ENCODE assay signal across 8 mouse cellular contexts in genomic region chr5:136962501-136962900, GRCm38 (mm10). TPM values are rescaled to one million over a fixed set of nuclear protein-coding genes. Genes with fewer than 3 reads are reported as not detected.
A peak's percentile ranks its signal among the peaks of the same experiment; 100 is the strongest.
DNase-seq lines count a peak whose midpoint lies in the region; ATAC-seq and TF ChIP-seq lines count a peak whose summit lies in the region.

No protein-coding gene starts in this region.

- H3K9ac ChIP-seq in kidney, embryonic 14.5 days (ENCODE audit: low read depth, low read length): peak overlapping the region; percentile 78

- H3K4me2 ChIP-seq in kidney, embryonic 14.5 days (replicated peaks; ENCODE audit: low read depth, low read length): peak overlapping the region; percentile 77

- H3K27me3 ChIP-seq in heart, embryonic 10.5 days (ENCODE audit: insufficient read depth, poor library complexity, severe bottlenecking): no peaks in the 10 kb centered on the region
- H3K27me3 ChIP-seq in kidney, embryonic 14.5 days (ENCODE audit: control insufficient read depth, insufficient read depth, low read length): no peaks in the 10 kb centered on the region

- TF ChIP-seq CTCF in bone marrow macrophage, adult 2 months (IDR thresholded peaks at IDR 0.05; ENCODE audit: low read depth, low read length): peak; percentile 81
- TF ChIP-seq CTCF in embryonic fibroblast, embryonic 13.5 days (IDR thresholded peaks at IDR 0.05; ENCODE audit: borderline replicate concordance, insufficient read depth, low read length): peak; percentile 79; the same call in 1 of the 2 replicates

- ATAC-seq in kidney, embryonic 14.5 days (ENCODE audit: low FRiP score, low TSS enrichment): peak; percentile 68
- peak; percentile 77 for ATAC-seq in monocyte, adult 5-6 weeks (replicated peaks; ENCODE audit: insufficient number of reproducible peaks, low FRiP score, low TSS enrichment, poor library complexity, severe bottlenecking)

- peak overlapping the region; percentile 88 for H3K27ac ChIP-seq in bone marrow macrophage, adult 2 months (ENCODE audit: insufficient read depth, low read depth, low read length)
- peak overlapping the region; percentile 43 for H3K27ac ChIP-seq in embryonic fibroblast, embryonic 13.5 days (ENCODE audit: insufficient read depth, low read length)
- peak overlapping the region; percentile 93 for H3K27ac ChIP-seq in heart, embryonic 10.5 days
- H3K27ac ChIP-seq in kidney, embryonic 14.5 days (ENCODE audit: low read depth, low read length): peak overlapping the region; percentile 87

- H3K9me3 ChIP-seq in heart, embryonic 10.5 days: no peaks in the 10 kb centered on the region
- no peaks in the 10 kb centered on the region for H3K9me3 ChIP-seq in kidney, embryonic 14.5 days (ENCODE audit: control insufficient read depth, low read length)

- H3K36me3 ChIP-seq in heart, embryonic 10.5 days: peaks cover 39% of the 10 kb centered on the region
- peaks cover 33% of the 10 kb centered on the region for H3K36me3 ChIP-seq in kidney, embryonic 14.5 days (ENCODE audit: control insufficient read depth, insufficient read depth, low read length)

- under 1% methylated on average over 10 of the region's 10 CpGs for WGBS in heart, embryonic 10.5 days
- 1% methylated on average over 10 of the region's 10 CpGs for WGBS in kidney, embryonic 14.5 days

- H3K4me1 ChIP-seq in bone marrow macrophage, adult 2 months (ENCODE audit: control insufficient read depth, insufficient read depth, low read length): peaks cover 8% of the 10 kb centered on the region; the same call in 1 of the 2 replicates
- H3K4me1 ChIP-seq in embryonic fibroblast, embryonic 13.5 days (ENCODE audit: control insufficient read depth, insufficient read depth, low read length): no peaks in the 10 kb centered on the region
- peaks cover 44% of the 10 kb centered on the region for H3K4me1 ChIP-seq in heart, embryonic 10.5 days
- H3K4me1 ChIP-seq in kidney, embryonic 14.5 days (ENCODE audit: control insufficient read depth, insufficient read depth, low read length): peaks cover 43% of the 10 kb centered on the region

- peak; percentile 86 for DNase-seq in A20 (ENCODE audit: low read depth, low spot score)
- peak; percentile 94 for DNase-seq in heart, embryonic 10.5 days (ENCODE audit: low spot score)
- DNase-seq in liver: peak; percentile 90
- DNase-seq in spleen, postnatal 4 days (ENCODE audit: low spot score in 2 of 2): peak; percentile 86 to 95

- H3K4me3 ChIP-seq in bone marrow macrophage, adult 2 months (ENCODE audit: insufficient read depth, low read length): peak overlapping the region; percentile 92
- peak overlapping the region; percentile 63 for H3K4me3 ChIP-seq in embryonic fibroblast, embryonic 13.5 days (ENCODE audit: insufficient read depth, low read length)
- peak overlapping the region; percentile 83 for H3K4me3 ChIP-seq in heart, embryonic 10.5 days
- H3K4me3 ChIP-seq in kidney, embryonic 14.5 days (ENCODE audit: low read length): peak overlapping the region; percentile 82

- no peak for TF ChIP-seq POLR2A in bone marrow macrophage, adult 2 months (IDR thresholded peaks at IDR 0.05; ENCODE audit: borderline replicate concordance, low read depth, low read length)
- no peak for TF ChIP-seq POLR2A in embryonic fibroblast, embryonic 13.5 days (IDR thresholded peaks at IDR 0.05; ENCODE audit: low read depth, low read length)

RNA-seq across cellular contexts. Expression of gene Cldn15, which starts 3.9 kb away (rescaled TPM):
- not detected in 2 replicates for polyA plus RNA-seq in bone marrow macrophage, adult 2 months (2012; ENCODE audit: insufficient read depth, insufficient read length, missing spikeins)
- 0.35 TPM in 1 of 2 replicates, not detected in the other for polyA plus RNA-seq in embryonic fibroblast, embryonic 13.5 days (2011; ENCODE audit: insufficient read length, low read depth, missing spikeins)
- polyA plus RNA-seq in heart, embryonic 10.5 days (2016; fragmentation: Nextera tagmentation; extraction: Ambion mirVana): 0.50 and 0.69 TPM in 2 replicates
- polyA plus RNA-seq in kidney, embryonic 14.5 days (2014; fragmentation: Nextera tagmentation; extraction: Ambion mirVana): 1.5 and 1.7 TPM in 2 replicates
- 1.7 to 5.1 TPM (median 1.8 TPM) in 3 replicates for total RNA-seq in monocyte, adult 5-6 weeks (2017)

RNA-seq across cellular contexts. Expression of gene Fis1, which starts 9.4 kb away (rescaled TPM):
- polyA plus RNA-seq in bone marrow macrophage, adult 2 months (2012; ENCODE audit: insufficient read depth, insufficient read length, missing spikeins): 146 and 149 TPM in 2 replicates
- polyA plus RNA-seq in embryonic fibroblast, embryonic 13.5 days (2011; ENCODE audit: insufficient read length, low read depth, missing spikeins): 107 and 111 TPM in 2 replicates
- polyA plus RNA-seq in heart, embryonic 10.5 days (2016; fragmentation: Nextera tagmentation; extraction: Ambion mirVana): 265 and 272 TPM in 2 replicates
- 333 and 398 TPM in 2 replicates for polyA plus RNA-seq in kidney, embryonic 14.5 days (2014; fragmentation: Nextera tagmentation; extraction: Ambion mirVana)
- total RNA-seq in monocyte, adult 5-6 weeks (2017): 159 to 216 TPM (median 206 TPM) in 3 replicates

RNA-seq across cellular contexts. Expression of gene Plod3, which starts 24.3 kb away (rescaled TPM):
- polyA plus RNA-seq in bone marrow macrophage, adult 2 months (2012; ENCODE audit: insufficient read depth, insufficient read length, missing spikeins): 66.4 and 66.7 TPM in 2 replicates
- polyA plus RNA-seq in embryonic fibroblast, embryonic 13.5 days (2011; ENCODE audit: insufficient read length, low read depth, missing spikeins): 120 and 152 TPM in 2 replicates
- 44.4 and 50.7 TPM in 2 replicates for polyA plus RNA-seq in heart, embryonic 10.5 days (2016; fragmentation: Nextera tagmentation; extraction: Ambion mirVana)
- 28.5 and 41.4 TPM in 2 replicates for polyA plus RNA-seq in kidney, embryonic 14.5 days (2014; fragmentation: Nextera tagmentation; extraction: Ambion mirVana)
- total RNA-seq in monocyte, adult 5-6 weeks (2017): 193 to 207 TPM (median 205 TPM) in 3 replicates

RNA-seq across cellular contexts. Expression of gene Znhit1, which starts 25.3 kb away (rescaled TPM):
- 75.0 and 82.2 TPM in 2 replicates for polyA plus RNA-seq in bone marrow macrophage, adult 2 months (2012; ENCODE audit: insufficient read depth, insufficient read length, missing spikeins)
- 38.5 and 43.5 TPM in 2 replicates for polyA plus RNA-seq in embryonic fibroblast, embryonic 13.5 days (2011; ENCODE audit: insufficient read length, low read depth, missing spikeins)
- 92.7 and 103 TPM in 2 replicates for polyA plus RNA-seq in heart, embryonic 10.5 days (2016; fragmentation: Nextera tagmentation; extraction: Ambion mirVana)
- polyA plus RNA-seq in kidney, embryonic 14.5 days (2014; fragmentation: Nextera tagmentation; extraction: Ambion mirVana): 80.6 and 93.2 TPM in 2 replicates
- 21.8 to 58.2 TPM (median 38.8 TPM) in 3 replicates for total RNA-seq in monocyte, adult 5-6 weeks (2017)

RNA-seq across cellular contexts. Expression of gene Ift22, which starts 54.6 kb away (rescaled TPM):
- polyA plus RNA-seq in bone marrow macrophage, adult 2 months (2012; ENCODE audit: insufficient read depth, insufficient read length, missing spikeins): 37.3 and 44.9 TPM in 2 replicates
- polyA plus RNA-seq in embryonic fibroblast, embryonic 13.5 days (2011; ENCODE audit: insufficient read length, low read depth, missing spikeins): 30.0 and 32.3 TPM in 2 replicates
- polyA plus RNA-seq in heart, embryonic 10.5 days (2016; fragmentation: Nextera tagmentation; extraction: Ambion mirVana): 42.4 and 54.5 TPM in 2 replicates
- polyA plus RNA-seq in kidney, embryonic 14.5 days (2014; fragmentation: Nextera tagmentation; extraction: Ambion mirVana): 85.0 and 86.7 TPM in 2 replicates
- total RNA-seq in monocyte, adult 5-6 weeks (2017): 2.3 to 8.5 TPM (median 3.4 TPM) in 3 replicates

Comparison
In these comparisons a context has a peak if more than half of its experiments do, and no peak if none do; other contexts are left out.
1. Peak in every context shown above with its lines: DNase-seq, ATAC-seq, H3K4me3 ChIP-seq and H3K27ac ChIP-seq.
2. H3K27ac ChIP-seq: peak in every context shown above with its lines; median percentile 93 in heart, embryonic 10.5 days; 88 in bone marrow macrophage, adult 2 months; 87 in kidney, embryonic 14.5 days; 43 in embryonic fibroblast, embryonic 13.5 days.